Mouse (Mus musculus) lung, embryonic 16.5 days (tissue): Measurements from ENCODE around the gene Il12rb1. TPM values are rescaled to one million over a fixed set of nuclear protein-coding genes. Genes with fewer than 3 reads are reported as not detected.

ENCODE experiments used
- ATAC-seq: fragments of 200-750 bp; cut with Nextera tagmentation; 2 replicates; pipeline ENCODE4 v1.8.0; 2017; ENCODE audit warnings: low read depth, mild to moderate bottlenecking, moderate library complexity
- H3K27ac ChIP-seq: fragments of 300-500 bp; sonication (generic); 2 replicates; pipeline ENCODE4 v1.5.1; 2014; ENCODE audit warnings: mild to moderate bottlenecking, control low read depth, low read length
- H3K27me3 ChIP-seq: fragments of 300-500 bp; sonication (generic); 2 replicates; pipeline ENCODE4 v1.6.1; 2014; ENCODE audit warnings: low read depth, low read length, mixed read lengths; ENCODE audit not compliant: control insufficient read depth, insufficient read depth
- H3K36me3 ChIP-seq: fragments of 300-500 bp; sonication (generic); 2 replicates; pipeline ENCODE4 v1.6.1; 2014; ENCODE audit warnings: low read length; ENCODE audit not compliant: control insufficient read depth, insufficient read depth
- H3K4me1 ChIP-seq: fragments of 300-500 bp; sonication (generic); replicated peaks from 2 replicates; pipeline ENCODE4 v1.6.1; 2014; ENCODE audit warnings: low read length, mixed read lengths; ENCODE audit not compliant: control insufficient read depth, insufficient read depth
- H3K4me2 ChIP-seq: fragments of 300-500 bp; sonication (generic); 2 replicates; pipeline ENCODE4 v1.6.1; 2014; ENCODE audit warnings: low read depth, low read length, control low read depth
- H3K4me3 ChIP-seq: fragments of 300-500 bp; sonication (generic); 2 replicates; pipeline ENCODE4 v1.5.1; 2014; ENCODE audit warnings: mild to moderate bottlenecking, low read length, control low read depth
- H3K9ac ChIP-seq: fragments of 300-500 bp; sonication (generic); 2 replicates; pipeline ENCODE4 v1.6.1; 2014; ENCODE audit warnings: low read length, control low read depth
- H3K9me3 ChIP-seq: fragments of 300-500 bp; sonication (generic); 2 replicates; pipeline ENCODE4 v1.6.1; 2016; ENCODE audit warnings: low read length; ENCODE audit not compliant: control insufficient read depth
- WGBS: fragments of 180-500 bp; shearing (Covaris S2); extraction: QIAGEN DNeasy Blood & Tissue Kit; methylation state at CpG from one replicate; pipeline ENCODE4 v1.1.7; 2014; 5-methylcytosine and 5-hydroxymethylcytosine counted together
- polyA plus RNA-seq: library from polyadenylated mRNA; unstranded; fragments of >200 nt; fragmentation: Nextera tagmentation; extraction: Ambion mirVana; gene quantifications from 2 replicates; pipeline ENCODE4 v1.2.1, GENCODE M21; 2015

Gene Il12rb1
- polyA plus RNA-seq: 0.24 and 0.69 TPM in 2 replicates

- Histone ChIP-seq H3K27ac (no peak within 1 kb of the TSS), H3K4me2 (no peak within 1 kb of the TSS), H3K4me3 (no peak within 1 kb of the TSS), H3K9me3 (no peaks in the 10 kb centered on the region), H3K27me3 (peaks cover 13% of the 10 kb centered on the region), H3K36me3 (no peaks in the 10 kb centered on the region), H3K9ac (no peak within 1 kb of the TSS), H3K4me1 (peaks cover 8% of the 10 kb centered on the region)
- 46% methylated on average over 5 of the region's 5 CpGs for WGBS
- no peak for ATAC-seq
Measured at GRCm38 (mm10) chr8:70808239-70808638, at the start of gene Il12rb1. TSS of gene Il12rb1 (plus strand) at chr8:70808449.

GRCm38 (mm10) chr8:70758616-70759561 lies 49.4 kb upstream of the Il12rb1 start:
- H3K36me3 ChIP-seq: peaks cover 12% of the 10 kb centered on the region
- H3K27me3 ChIP-seq: no peaks in the 10 kb centered on the region
- ATAC-seq: no peak
- H3K9me3 ChIP-seq: no peaks in the 10 kb centered on the region
- H3K4me1 ChIP-seq: peaks cover 26% of the 10 kb centered on the region
- 56% methylated on average over 19 of the region's 19 CpGs for WGBS
- no peak overlapping the region for H3K27ac ChIP-seq
- no peak overlapping the region for H3K4me3 ChIP-seq
- no peak overlapping the region for H3K9ac ChIP-seq
- H3K4me2 ChIP-seq: no peak overlapping the region

GRCm38 (mm10) chr8:70760350-70760749 lies 47.9 kb upstream of the Il12rb1 start:
- 0% methylated on average over 22 of the region's 22 CpGs for WGBS
- peaks cover 22% of the 10 kb centered on the region for H3K4me1 ChIP-seq
- peak overlapping the region; percentile 99 for H3K4me2 ChIP-seq
- H3K27ac ChIP-seq: peak overlapping the region; percentile 32; the same call in 1 of the 2 replicates
- H3K9me3 ChIP-seq: no peaks in the 10 kb centered on the region
- no peak; the same call in 1 of the 2 replicates for ATAC-seq
- H3K4me3 ChIP-seq: peak overlapping the region; percentile 70
- peak overlapping the region; percentile 86 for H3K9ac ChIP-seq
- H3K36me3 ChIP-seq: peaks cover 12% of the 10 kb centered on the region
- H3K27me3 ChIP-seq: no peaks in the 10 kb centered on the region

- ATAC-seq: peak; percentile 96
- H3K9me3 ChIP-seq: no peaks in the 10 kb centered on the region
Measured at GRCm38 (mm10) chr8:70760775-70761406, 47.4 kb upstream of the Il12rb1 start, which contains the start of gene Mpv17l2. TSS of gene Mpv17l2 (minus strand) at chr8:70760946.

GRCm38 (mm10) chr8:70762118-70762517 lies 46.1 kb upstream of the Il12rb1 start:
- Histone ChIP-seq H3K4me1 (peaks cover 32% of the 10 kb centered on the region), H3K4me3 (no peak overlapping the region), H3K4me2 (no peak overlapping the region), H3K9ac (no peak overlapping the region), H3K27me3 (no peaks in the 10 kb centered on the region), H3K27ac (no peak overlapping the region), H3K9me3 (no peaks in the 10 kb centered on the region), H3K36me3 (peaks cover 4% of the 10 kb centered on the region; the same call in 1 of the 2 replicates)
- ATAC-seq: no peak
- WGBS: 81% methylated on average over 1 of the region's 1 CpGs

More at GRCm38 (mm10) chr8:70760775-70761406, 47.4 kb upstream of the Il12rb1 start, which contains the start of gene Mpv17l2:
- Histone ChIP-seq H3K4me3 (peak within 1 kb of the TSS; percentile 70), H3K27me3 (no peaks in the 10 kb centered on the region), H3K4me2 (peak within 1 kb of the TSS; percentile 99), H3K36me3 (peaks cover 12% of the 10 kb centered on the region), H3K9ac (peak within 1 kb of the TSS; percentile 86), H3K4me1 (peaks cover 22% of the 10 kb centered on the region), H3K27ac (peak within 1 kb of the TSS; percentile 58)
- 1% methylated on average over 55 of the region's 55 CpGs for WGBS

- Histone ChIP-seq H3K4me1 (peaks cover 32% of the 10 kb centered on the region), H3K27ac (no peak overlapping the region), H3K36me3 (peaks cover 2% of the 10 kb centered on the region), H3K9ac (no peak overlapping the region), H3K4me3 (no peak overlapping the region), H3K27me3 (no peaks in the 10 kb centered on the region), H3K9me3 (no peaks in the 10 kb centered on the region), H3K4me2 (no peak overlapping the region)
- no peak for ATAC-seq
- 10% methylated on average over 3 of the region's 3 CpGs for WGBS
Measured at GRCm38 (mm10) chr8:70763354-70763753, 44.9 kb upstream of the Il12rb1 start.

GRCm38 (mm10) chr8:70764026-70764425 lies 44.2 kb upstream of the Il12rb1 start:
- H3K9me3 ChIP-seq: no peaks in the 10 kb centered on the region
- H3K4me1 ChIP-seq: peaks cover 25% of the 10 kb centered on the region
- no peak overlapping the region for H3K4me2 ChIP-seq
- H3K4me3 ChIP-seq: no peak overlapping the region
- no peak overlapping the region for H3K9ac ChIP-seq
- no peak for ATAC-seq
- H3K27me3 ChIP-seq: no peaks in the 10 kb centered on the region
- 62% methylated on average over 8 of the region's 8 CpGs for WGBS
- peaks cover 6% of the 10 kb centered on the region for H3K36me3 ChIP-seq
- no peak overlapping the region for H3K27ac ChIP-seq

- Histone ChIP-seq H3K4me1 (peaks cover 20% of the 10 kb centered on the region), H3K27me3 (no peaks in the 10 kb centered on the region), H3K36me3 (peaks cover 6% of the 10 kb centered on the region), H3K4me2 (no peak overlapping the region), H3K4me3 (no peak overlapping the region), H3K9me3 (no peaks in the 10 kb centered on the region), H3K9ac (no peak overlapping the region), H3K27ac (no peak overlapping the region)
- WGBS: 91% methylated on average over 13 of the region's 13 CpGs
- no peak for ATAC-seq
Measured at GRCm38 (mm10) chr8:70764676-70765075, 43.6 kb upstream of the Il12rb1 start.

- Histone ChIP-seq H3K27ac (no peak overlapping the region), H3K9me3 (no peaks in the 10 kb centered on the region), H3K27me3 (no peaks in the 10 kb centered on the region), H3K4me1 (peaks cover 13% of the 10 kb centered on the region), H3K9ac (peak overlapping the region; percentile 73), H3K4me3 (peak overlapping the region; percentile 57), H3K4me2 (peak overlapping the region; percentile 95), H3K36me3 (peaks cover 6% of the 10 kb centered on the region)
- WGBS: 63% methylated on average over 9 of the region's 9 CpGs
- ATAC-seq: no peak
Measured at GRCm38 (mm10) chr8:70765329-70765728, 42.9 kb upstream of the Il12rb1 start.
